Mouse (Mus musculus) heart, postnatal 0 days (tissue): ENCODE results near the gene Rnf10.

Experiments
- CTCF ChIP-seq: IDR thresholded peaks from 2 replicates; pipeline ENCODE4 v1.5.1; 2016; ENCODE audit warnings: antibody characterized with exemption, control low read depth, low read depth
- EP300 ChIP-seq: IDR thresholded peaks from 2 replicates; pipeline ENCODE4 v1.6.1; 2016; ENCODE audit warnings: antibody characterized with exemption, low read depth

DNA sequence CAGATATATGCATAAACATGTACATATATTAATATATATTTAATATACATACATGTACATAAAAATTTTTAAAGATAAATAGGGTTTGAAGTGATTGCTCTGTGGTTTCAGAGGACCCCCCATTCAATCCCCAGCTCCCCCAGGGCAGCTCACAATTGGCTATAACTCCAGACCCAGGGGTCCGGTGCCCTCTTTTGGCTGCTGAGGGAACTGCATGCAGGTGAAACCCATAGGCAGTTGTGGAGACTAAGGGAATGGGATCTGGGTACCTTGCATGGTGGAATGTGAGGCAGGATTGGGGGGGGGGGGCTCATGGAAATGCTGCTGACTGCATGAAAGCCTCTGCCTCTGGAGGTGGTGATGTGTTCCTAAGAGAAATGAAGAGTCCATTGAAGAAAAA lies 62.3 kb downstream of the Rnf10 start:
- TF ChIP-seq EP300 (no peak), CTCF (peak; percentile 38)
